Mouse (Mus musculus): ENCODE measurements around the gene AF366264. TPM values are rescaled to one million over a fixed set of nuclear protein-coding genes. Genes with fewer than 3 reads are reported as not detected.
A peak's percentile ranks its signal among the peaks of the same experiment; 100 is the strongest.
"Not testable (repeated sequence)": the region's sequence is repeated elsewhere in the genome, so short reads cannot be mapped to it uniquely, and the experiment has no call there.

The AF366264 gene
- total RNA-seq (2017) = not detected in 2 replicates

- ATAC-seq (replicated peaks in 1 of 2; ENCODE audit: insufficient read depth in 1 of 2, low FRiP score in 2 of 2, low TSS enrichment in 1 of 2, low read depth in 1 of 2, poor library complexity in 2 of 2, severe bottlenecking in 2 of 2) = not testable (repeated sequence)
Observed at GRCm38 (mm10) chr8:13838289-13838688, at the start of gene AF366264. TSS of gene AF366264 (minus strand) at chr8:13838389.

- not testable (repeated sequence) for ATAC-seq (replicated peaks in 1 of 2; ENCODE audit: insufficient read depth in 1 of 2, low FRiP score in 2 of 2, low TSS enrichment in 1 of 2, low read depth in 1 of 2, poor library complexity in 2 of 2, severe bottlenecking in 2 of 2)
Observed at GRCm38 (mm10) chr8:13843286-13843685, 5.1 kb upstream of the AF366264 start.

- ATAC-seq (replicated peaks in 1 of 2; ENCODE audit: insufficient read depth in 1 of 2, low FRiP score in 2 of 2, low TSS enrichment in 1 of 2, low read depth in 1 of 2, poor library complexity in 2 of 2, severe bottlenecking in 2 of 2) = no peak
Observed at GRCm38 (mm10) chr8:13828598-13829172, 9.5 kb downstream of the AF366264 start.

- ATAC-seq (replicated peaks in 1 of 2; ENCODE audit: insufficient read depth in 1 of 2, low FRiP score in 2 of 2, low TSS enrichment in 1 of 2, low read depth in 1 of 2, poor library complexity in 2 of 2, severe bottlenecking in 2 of 2) = no peak
Observed at GRCm38 (mm10) chr8:13799566-13799965, 38.6 kb downstream of the AF366264 start.

GRCm38 (mm10) chr8:13797676-13798075 lies 40.5 kb downstream of the AF366264 start:
- ATAC-seq (replicated peaks in 1 of 2; ENCODE audit: insufficient read depth in 1 of 2, low FRiP score in 2 of 2, low TSS enrichment in 1 of 2, low read depth in 1 of 2, poor library complexity in 2 of 2, severe bottlenecking in 2 of 2) = no peak

GRCm38 (mm10) chr8:13793746-13794101 lies 44.5 kb downstream of the AF366264 start:
- ATAC-seq (replicated peaks in 1 of 2; ENCODE audit: insufficient read depth in 1 of 2, low FRiP score in 2 of 2, low TSS enrichment in 1 of 2, low read depth in 1 of 2, poor library complexity in 2 of 2, severe bottlenecking in 2 of 2) = no peak

- no peak for ATAC-seq (replicated peaks in 1 of 2; ENCODE audit: insufficient read depth in 1 of 2, low FRiP score in 2 of 2, low TSS enrichment in 1 of 2, low read depth in 1 of 2, poor library complexity in 2 of 2, severe bottlenecking in 2 of 2)
Observed at GRCm38 (mm10) chr8:13793097-13793745, 45.0 kb downstream of the AF366264 start.

- ATAC-seq (replicated peaks in 1 of 2; ENCODE audit: insufficient read depth in 1 of 2, low FRiP score in 2 of 2, low TSS enrichment in 1 of 2, low read depth in 1 of 2, poor library complexity in 2 of 2, severe bottlenecking in 2 of 2) = no peak
Observed at GRCm38 (mm10) chr8:13789606-13790005, 48.6 kb downstream of the AF366264 start.

GRCm38 (mm10) chr8:13785764-13786299 lies 52.4 kb downstream of the AF366264 start:
- ATAC-seq (replicated peaks in 1 of 2; ENCODE audit: insufficient read depth in 1 of 2, low FRiP score in 2 of 2, low TSS enrichment in 1 of 2, low read depth in 1 of 2, poor library complexity in 2 of 2, severe bottlenecking in 2 of 2) = peak; percentile 44 to 73

GRCm38 (mm10) chr8:13785250-13785763 lies 52.9 kb downstream of the AF366264 start, which contains the start of gene Upf3a:
TSS of gene Upf3a (plus strand) at chr8:13785615.
- ATAC-seq (replicated peaks in 1 of 2; ENCODE audit: insufficient read depth in 1 of 2, low FRiP score in 2 of 2, low TSS enrichment in 1 of 2, low read depth in 1 of 2, poor library complexity in 2 of 2, severe bottlenecking in 2 of 2) = peak; percentile 93 to 94

Other genes with a start within 250 kb of the AF366264 start
- gene Rasa3, start 160.8 kb downstream of the AF366264 start, total RNA-seq (2017) = 104 and 131 TPM in 2 replicates
- gene Cfap97d2, start 132.5 kb downstream of the AF366264 start, total RNA-seq (2017) = not detected in 2 replicates
- gene Cdc16, start 80.7 kb downstream of the AF366264 start, total RNA-seq (2017) = 52.3 and 64.4 TPM in 2 replicates
- 26.6 and 40.5 TPM in 2 replicates for gene Upf3a, start 52.8 kb downstream of the AF366264 start, total RNA-seq (2017)
- gene Champ1, start 31.3 kb upstream of the AF366264 start, total RNA-seq (2017) = 27.6 and 28.6 TPM in 2 replicates
- gene Coprs, start 51.9 kb upstream of the AF366264 start, total RNA-seq (2017) = 2.1 and 2.5 TPM in 2 replicates

All from hematopoietic stem cell, adult 5-6 weeks (primary cell).